Mouse (Mus musculus): ENCODE results near the gene Gata2. TPM values are rescaled to one million over a fixed set of nuclear protein-coding genes. Genes with fewer than 3 reads are reported as not detected.

Gata2 gene
- polyA plus RNA-seq, 1 experiment from 2014 or later, result 5.5 TPM

DNA sequence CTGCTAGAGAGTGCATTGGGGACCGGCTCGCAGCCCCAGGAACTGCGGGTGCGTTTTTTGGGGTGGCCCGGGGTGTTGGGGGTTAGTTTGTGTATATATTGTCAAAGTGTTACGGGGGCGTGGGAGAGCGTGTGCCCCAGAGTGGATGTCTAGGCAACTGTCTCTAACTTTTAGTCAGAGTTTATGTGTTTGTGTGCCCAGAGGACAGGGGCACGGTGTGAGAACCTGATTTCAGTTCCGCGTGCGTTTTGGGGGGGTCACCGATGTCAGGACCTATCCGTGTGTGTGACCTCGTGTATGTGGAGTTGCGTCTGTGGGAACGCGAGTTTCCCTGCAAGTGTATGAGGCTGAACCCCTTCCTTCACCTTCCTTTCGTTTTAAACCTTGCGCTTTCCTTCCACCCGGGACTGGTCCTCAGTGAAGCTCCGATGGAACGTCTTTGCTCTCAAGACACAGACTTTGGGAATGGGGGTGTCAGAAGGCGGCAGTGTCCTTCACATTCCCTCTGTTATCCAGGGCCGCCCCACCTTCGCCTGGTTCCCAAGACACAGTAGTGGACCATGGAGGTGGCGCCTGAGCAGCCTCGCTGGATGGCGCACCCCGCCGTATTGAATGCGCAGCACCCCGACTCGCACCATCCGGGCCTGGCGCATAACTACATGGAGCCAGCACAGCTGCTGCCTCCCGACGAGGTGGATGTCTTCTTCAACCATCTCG is 5.5 kb downstream of the Gata2 start:
- Histone ChIP-seq H3K4me3 (replicated peaks; ENCODE audit: low read length) (peak overlapping the region; percentile 51), H3K27me3 (ENCODE audit: control insufficient read depth, insufficient read depth, low read length) (peaks cover 98% of the 10 kb centered on the region), H3K9me3 (replicated peaks; ENCODE audit: control insufficient read depth, low read length) (no peaks in the 10 kb centered on the region), H3K36me3 (ENCODE audit: control insufficient read depth, insufficient read depth, low read length) (no peaks in the 10 kb centered on the region), H3K9ac (ENCODE audit: low read length) (peak overlapping the region; percentile 60), H3K27ac (ENCODE audit: low read length) (no peak overlapping the region), H3K4me2 (ENCODE audit: low read depth, low read length) (peak overlapping the region; percentile 70), H3K4me1 (ENCODE audit: control insufficient read depth, insufficient read depth, low read length) (peaks cover 27% of the 10 kb centered on the region)
- ATAC-seq (ENCODE audit: insufficient read depth, low FRiP score), result no peak
- 1% methylated on average over 39 of the region's 39 CpGs for WGBS

DNA sequence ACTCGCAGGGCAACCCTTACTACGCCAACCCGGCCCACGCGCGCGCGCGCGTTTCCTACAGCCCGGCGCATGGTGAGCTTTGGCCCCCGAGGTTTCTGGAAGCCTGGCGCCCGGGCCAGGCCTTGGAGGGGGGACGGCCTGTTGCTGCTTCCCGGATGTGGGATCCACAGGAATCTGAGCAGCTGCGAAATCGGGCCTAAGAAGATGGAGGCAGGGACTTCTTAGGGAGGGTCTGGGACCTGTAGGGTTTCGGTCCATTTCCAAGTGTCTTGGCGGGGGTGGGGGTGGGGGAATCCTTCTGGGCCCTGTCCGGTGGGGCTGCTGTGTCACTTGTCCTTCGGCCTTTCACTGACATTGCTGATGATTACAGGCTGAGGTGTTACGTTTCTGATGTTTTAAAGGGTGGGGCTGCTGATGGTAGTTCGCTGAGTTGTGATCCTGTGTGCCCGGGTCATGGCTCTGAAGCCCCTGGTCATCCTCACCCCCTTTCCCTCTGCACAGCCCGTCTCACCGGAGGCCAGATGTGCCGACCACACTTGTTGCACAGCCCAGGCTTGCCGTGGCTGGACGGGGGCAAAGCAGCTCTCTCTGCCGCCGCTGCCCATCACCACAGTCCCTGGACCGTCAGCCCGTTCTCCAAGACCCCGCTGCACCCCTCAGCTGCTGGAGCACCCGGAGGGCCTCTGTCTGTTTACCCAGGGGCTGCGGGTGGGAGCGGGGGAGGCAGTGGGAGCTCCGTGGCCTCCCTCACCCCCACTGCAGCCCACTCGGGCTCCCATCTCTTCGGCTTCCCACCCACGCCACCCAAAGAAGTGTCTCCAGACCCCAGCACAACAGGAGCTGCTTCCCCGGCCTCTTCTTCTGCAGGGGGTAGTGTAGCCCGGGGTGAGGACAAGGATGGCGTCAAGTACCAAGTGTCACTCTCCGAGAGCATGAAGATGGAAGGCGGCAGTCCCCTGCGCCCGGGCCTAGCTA is 6.3 kb downstream of the Gata2 start:
- Histone ChIP-seq H3K9me3 (replicated peaks; ENCODE audit: control insufficient read depth, low read length) (no peaks in the 10 kb centered on the region), H3K9ac (ENCODE audit: low read length) (no peak overlapping the region), H3K4me2 (ENCODE audit: low read depth, low read length) (peak overlapping the region; percentile 70), H3K27me3 (ENCODE audit: control insufficient read depth, insufficient read depth, low read length) (peaks cover 98% of the 10 kb centered on the region), H3K4me1 (ENCODE audit: control insufficient read depth, insufficient read depth, low read length) (peaks cover 32% of the 10 kb centered on the region), H3K36me3 (ENCODE audit: control insufficient read depth, insufficient read depth, low read length) (no peaks in the 10 kb centered on the region), H3K27ac (ENCODE audit: low read length) (no peak overlapping the region), H3K4me3 (replicated peaks; ENCODE audit: low read length) (peak overlapping the region; percentile 51)
- WGBS, result 7% methylated on average over 50 of the region's 50 CpGs
- no peak for ATAC-seq (ENCODE audit: insufficient read depth, low FRiP score)

DNA sequence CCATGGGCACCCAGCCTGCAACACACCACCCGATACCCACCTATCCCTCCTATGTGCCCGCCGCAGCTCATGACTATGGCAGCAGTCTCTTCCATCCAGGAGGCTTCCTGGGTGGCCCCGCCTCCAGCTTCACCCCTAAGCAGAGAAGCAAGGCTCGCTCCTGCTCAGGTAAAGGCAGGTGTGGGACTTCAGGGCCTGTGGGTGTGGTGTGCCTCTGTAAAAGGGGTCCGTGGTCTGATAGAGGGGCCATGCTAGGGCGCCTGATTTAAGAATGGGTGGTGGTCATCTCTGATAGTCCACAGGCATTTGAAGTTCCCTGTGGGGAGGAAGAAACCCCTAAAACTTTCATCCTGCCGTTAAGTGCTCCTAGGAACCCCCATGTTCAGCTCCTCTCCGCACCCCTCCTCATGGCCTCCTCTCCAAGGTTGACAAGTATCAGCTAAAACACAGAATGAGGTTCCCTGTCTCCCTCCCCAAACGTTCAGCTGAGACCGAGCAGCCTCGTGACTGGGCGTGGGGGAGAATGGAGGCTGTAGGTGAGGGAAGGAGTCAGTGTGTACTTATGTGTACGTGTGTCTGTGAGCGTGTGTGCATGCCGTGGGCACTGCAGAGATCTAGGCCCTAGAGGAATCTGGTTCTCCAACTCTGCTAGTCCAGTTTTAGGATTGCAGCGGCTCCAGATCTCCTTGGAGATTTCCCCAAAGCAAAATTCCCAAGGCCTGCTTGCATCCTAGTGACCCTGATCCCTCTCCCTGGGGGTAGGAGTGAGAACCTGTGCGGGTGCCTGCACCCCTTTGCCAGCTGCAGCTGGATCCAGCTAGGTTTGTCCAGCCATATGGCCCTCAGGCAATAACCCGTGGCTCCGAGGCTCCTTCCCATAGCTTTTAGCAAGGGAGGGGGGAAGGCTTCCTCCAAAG is 7.3 kb downstream of the Gata2 start:
- H3K4me1 ChIP-seq (ENCODE audit: control insufficient read depth, insufficient read depth, low read length), result peaks cover 32% of the 10 kb centered on the region
- H3K36me3 ChIP-seq (ENCODE audit: control insufficient read depth, insufficient read depth, low read length), result no peaks in the 10 kb centered on the region
- no peaks in the 10 kb centered on the region for H3K9me3 ChIP-seq (replicated peaks; ENCODE audit: control insufficient read depth, low read length)
- no peak overlapping the region for H3K4me2 ChIP-seq (ENCODE audit: low read depth, low read length)
- H3K4me3 ChIP-seq (replicated peaks; ENCODE audit: low read length), result no peak overlapping the region
- H3K9ac ChIP-seq (ENCODE audit: low read length), result no peak overlapping the region
- H3K27ac ChIP-seq (ENCODE audit: low read length), result no peak overlapping the region
- peaks cover 97% of the 10 kb centered on the region for H3K27me3 ChIP-seq (ENCODE audit: control insufficient read depth, insufficient read depth, low read length)
- 29% methylated on average over 20 of the region's 20 CpGs for WGBS
- ATAC-seq (ENCODE audit: insufficient read depth, low FRiP score), result no peak

DNA sequence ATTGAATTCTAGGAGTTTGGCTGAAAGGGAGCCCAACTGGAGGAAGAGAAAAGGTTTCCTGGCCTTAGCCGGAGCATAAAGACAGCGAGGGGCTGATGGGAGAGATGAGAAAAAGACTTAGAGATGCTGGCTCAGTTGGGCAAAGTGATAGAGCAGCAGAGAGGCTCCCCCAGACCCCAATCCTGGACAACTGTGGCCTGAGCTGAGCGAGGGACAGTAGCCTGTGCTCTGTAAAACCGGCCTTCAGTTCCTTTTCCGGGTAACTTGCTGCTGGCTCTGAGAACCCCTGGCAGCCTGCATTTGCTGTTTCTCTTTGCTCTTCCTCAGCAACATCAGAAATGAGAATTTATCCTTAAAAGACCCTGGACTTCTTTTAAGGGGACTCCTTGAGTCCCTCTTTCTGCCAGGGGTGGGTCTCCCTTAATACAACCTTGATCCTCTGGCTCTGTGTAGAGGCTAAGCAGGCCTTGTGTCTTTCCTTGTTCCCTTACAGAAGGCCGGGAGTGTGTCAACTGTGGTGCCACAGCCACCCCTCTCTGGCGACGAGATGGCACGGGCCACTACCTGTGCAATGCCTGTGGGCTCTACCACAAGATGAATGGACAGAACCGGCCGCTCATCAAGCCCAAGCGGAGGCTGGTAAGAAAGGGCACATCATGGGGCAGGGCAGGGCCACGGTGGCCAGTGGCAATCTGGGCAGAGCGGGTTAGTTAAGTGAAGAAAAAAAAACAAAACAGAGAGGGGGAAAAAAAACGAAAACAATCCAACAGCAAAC is 8.4 kb downstream of the Gata2 start:
- Histone ChIP-seq H3K36me3 (ENCODE audit: control insufficient read depth, insufficient read depth, low read length) (no peaks in the 10 kb centered on the region), H3K4me3 (replicated peaks; ENCODE audit: low read length) (no peak overlapping the region), H3K9ac (ENCODE audit: low read length) (no peak overlapping the region), H3K4me1 (ENCODE audit: control insufficient read depth, insufficient read depth, low read length) (peaks cover 28% of the 10 kb centered on the region), H3K4me2 (ENCODE audit: low read depth, low read length) (no peak overlapping the region), H3K27me3 (ENCODE audit: control insufficient read depth, insufficient read depth, low read length) (peaks cover 93% of the 10 kb centered on the region), H3K9me3 (replicated peaks; ENCODE audit: control insufficient read depth, low read length) (no peaks in the 10 kb centered on the region), H3K27ac (ENCODE audit: low read length) (no peak overlapping the region)
- ATAC-seq (ENCODE audit: insufficient read depth, low FRiP score), result no peak
- 26% methylated on average over 15 of the region's 15 CpGs for WGBS

DNA sequence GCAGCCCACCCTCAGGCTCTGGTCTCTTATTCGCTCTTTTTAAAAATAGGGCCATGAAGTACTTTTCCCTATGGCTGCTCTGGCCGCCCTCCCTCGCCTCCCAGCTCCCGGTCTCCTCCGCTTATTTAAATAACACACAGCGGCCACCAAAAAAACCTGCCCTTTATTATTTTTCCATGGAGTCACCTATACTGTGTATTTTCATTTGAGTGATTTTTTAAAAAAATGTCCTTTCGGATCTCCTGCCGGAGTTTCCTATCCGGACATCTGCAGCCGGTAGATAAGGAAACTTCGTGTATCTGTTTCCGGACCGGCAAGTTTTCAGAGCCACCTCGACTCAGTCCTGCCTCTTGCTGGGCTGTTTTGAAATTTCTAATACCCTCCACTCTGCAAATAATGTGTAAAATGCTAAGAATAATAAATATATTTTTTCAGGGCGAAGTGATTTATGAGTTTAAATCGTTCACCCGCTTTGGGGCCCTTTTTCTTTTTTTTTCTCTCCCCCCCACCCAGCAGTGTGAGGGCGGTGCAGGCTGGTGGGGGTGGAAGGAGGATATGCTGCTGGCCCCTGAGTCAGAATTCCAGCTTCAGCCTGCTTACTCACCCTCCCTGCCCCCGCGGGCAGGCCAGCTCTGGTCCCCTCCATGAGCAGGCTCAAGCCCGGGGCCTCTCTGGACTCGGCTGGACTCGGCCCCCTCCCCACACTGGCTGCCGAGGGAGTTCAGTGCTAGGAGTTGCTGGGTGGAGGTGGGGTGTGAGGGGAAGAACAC is 9.4 kb downstream of the Gata2 start:
- ATAC-seq (ENCODE audit: insufficient read depth, low FRiP score), result peak; percentile 38
- Histone ChIP-seq H3K9ac (ENCODE audit: low read length) (no peak overlapping the region), H3K27ac (ENCODE audit: low read length) (peak overlapping the region; percentile 41; the same call in 1 of the 2 replicates), H3K36me3 (ENCODE audit: control insufficient read depth, insufficient read depth, low read length) (no peaks in the 10 kb centered on the region), H3K9me3 (replicated peaks; ENCODE audit: control insufficient read depth, low read length) (no peaks in the 10 kb centered on the region), H3K27me3 (ENCODE audit: control insufficient read depth, insufficient read depth, low read length) (peaks cover 89% of the 10 kb centered on the region), H3K4me1 (ENCODE audit: control insufficient read depth, insufficient read depth, low read length) (peaks cover 19% of the 10 kb centered on the region), H3K4me3 (replicated peaks; ENCODE audit: low read length) (peak overlapping the region; percentile 11; the same call in 1 of the 2 replicates), H3K4me2 (ENCODE audit: low read depth, low read length) (peak overlapping the region; percentile 8; the same call in 1 of the 2 replicates)
- 4% methylated on average over 24 of the region's 24 CpGs for WGBS

DNA sequence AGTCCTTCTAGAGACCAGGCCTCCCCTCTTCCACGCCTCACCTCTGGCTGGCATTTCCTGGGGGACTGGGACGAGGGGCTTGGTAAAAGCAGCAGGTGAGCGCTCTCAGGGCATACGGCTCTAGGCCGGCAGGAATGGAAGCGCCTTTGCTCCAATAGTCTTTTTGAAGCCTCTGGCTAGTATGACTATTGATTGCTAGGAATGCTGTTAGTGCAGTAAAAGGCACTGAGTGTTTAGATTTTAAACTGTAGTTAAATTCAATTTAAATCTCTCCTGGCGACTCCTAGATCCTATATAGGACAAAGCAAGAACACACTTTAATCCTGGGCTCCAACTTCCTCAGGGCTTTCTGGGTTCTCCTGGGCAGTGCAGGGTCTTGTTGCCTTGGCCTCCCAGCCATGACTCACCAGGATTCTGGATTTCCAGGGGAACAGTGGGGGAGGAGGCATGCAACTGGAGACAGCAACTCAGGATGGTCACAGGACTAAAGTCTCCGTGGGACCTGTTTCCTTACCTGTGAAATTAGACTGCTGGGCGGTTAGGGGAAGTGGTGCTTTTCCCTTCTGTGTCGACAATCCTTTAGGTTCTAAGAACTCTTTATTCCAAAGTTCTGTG is 10.2 kb downstream of the Gata2 start:
- peak overlapping the region; percentile 41; the same call in 1 of the 2 replicates for H3K27ac ChIP-seq (ENCODE audit: low read length)
- peaks cover 13% of the 10 kb centered on the region for H3K4me1 ChIP-seq (ENCODE audit: control insufficient read depth, insufficient read depth, low read length)
- peak overlapping the region; percentile 8; the same call in 1 of the 2 replicates for H3K4me2 ChIP-seq (ENCODE audit: low read depth, low read length)
- H3K9ac ChIP-seq (ENCODE audit: low read length), result no peak overlapping the region
- H3K9me3 ChIP-seq (replicated peaks; ENCODE audit: control insufficient read depth, low read length), result no peaks in the 10 kb centered on the region
- no peak for ATAC-seq (ENCODE audit: insufficient read depth, low FRiP score)
- no peaks in the 10 kb centered on the region for H3K36me3 ChIP-seq (ENCODE audit: control insufficient read depth, insufficient read depth, low read length)
- H3K4me3 ChIP-seq (replicated peaks; ENCODE audit: low read length), result no peak overlapping the region
- WGBS, result 23% methylated on average over 10 of the region's 10 CpGs
- peaks cover 81% of the 10 kb centered on the region for H3K27me3 ChIP-seq (ENCODE audit: control insufficient read depth, insufficient read depth, low read length)

DNA sequence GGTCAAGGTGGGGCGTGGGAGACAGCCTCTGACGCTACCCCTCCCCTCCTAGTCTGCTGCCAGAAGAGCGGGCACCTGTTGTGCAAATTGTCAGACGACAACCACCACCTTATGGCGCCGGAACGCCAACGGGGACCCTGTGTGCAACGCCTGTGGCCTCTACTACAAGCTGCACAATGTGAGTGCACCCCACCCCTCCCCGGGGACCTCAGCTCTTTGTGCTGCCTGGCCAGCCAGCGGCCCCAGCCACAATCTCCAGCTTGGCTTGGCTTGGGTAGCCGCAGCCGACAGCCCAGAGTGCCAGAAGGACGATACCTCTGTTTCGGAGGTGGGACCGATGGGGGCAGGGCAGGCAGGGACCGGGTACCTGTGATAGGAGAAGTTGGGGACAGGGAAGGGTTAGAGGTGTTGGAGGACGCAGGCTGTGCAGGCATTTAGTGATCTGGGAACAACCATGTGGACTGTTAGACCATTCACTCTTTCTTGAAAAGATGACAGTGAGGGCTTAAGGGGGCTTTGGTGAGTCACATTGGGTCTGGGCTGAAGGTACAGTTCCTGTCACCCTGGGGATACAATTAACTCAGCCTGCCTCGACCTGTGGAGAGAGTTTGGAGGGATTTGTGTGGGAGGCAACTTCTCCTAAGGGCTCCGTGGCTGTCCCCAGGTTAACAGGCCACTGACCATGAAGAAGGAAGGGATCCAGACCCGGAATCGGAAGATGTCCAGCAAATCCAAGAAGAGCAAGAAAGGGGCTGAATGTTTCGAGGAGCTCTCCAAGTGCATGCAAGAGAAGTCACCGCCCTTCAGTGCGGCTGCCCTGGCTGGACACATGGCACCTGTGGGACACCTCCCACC is 11.1 kb downstream of the Gata2 start:
- 15% methylated on average over 25 of the region's 25 CpGs for WGBS
- no peaks in the 10 kb centered on the region for H3K9me3 ChIP-seq (replicated peaks; ENCODE audit: control insufficient read depth, low read length)
- H3K9ac ChIP-seq (ENCODE audit: low read length), result no peak overlapping the region
- peaks cover 73% of the 10 kb centered on the region for H3K27me3 ChIP-seq (ENCODE audit: control insufficient read depth, insufficient read depth, low read length)
- H3K27ac ChIP-seq (ENCODE audit: low read length), result no peak overlapping the region
- H3K4me2 ChIP-seq (ENCODE audit: low read depth, low read length), result no peak overlapping the region
- ATAC-seq (ENCODE audit: insufficient read depth, low FRiP score), result no peak
- H3K36me3 ChIP-seq (ENCODE audit: control insufficient read depth, insufficient read depth, low read length), result no peaks in the 10 kb centered on the region
- H3K4me3 ChIP-seq (replicated peaks; ENCODE audit: low read length), result no peak overlapping the region
- peaks cover 11% of the 10 kb centered on the region; the same call in 1 of the 2 replicates for H3K4me1 ChIP-seq (ENCODE audit: control insufficient read depth, insufficient read depth, low read length)

All from stomach, embryonic 16.5 days (tissue).